Mouse (Mus musculus) bone marrow, adult 2 months (tissue): ENCODE measurements around the gene Scaf4. TPM values are rescaled to one million over a fixed set of nuclear protein-coding genes. Genes with fewer than 3 reads are reported as not detected.
A peak's percentile ranks its signal among the peaks of the same experiment; 100 is the strongest.

ENCODE experiments used
- H3K27ac ChIP-seq: fragments of 200-500 bp; 2 replicates; pipeline ENCODE4 v1.5.1; 2012; ENCODE audit warnings: low read depth, mild to moderate bottlenecking, control low read depth, inconsistent platforms, low read length; ENCODE audit not compliant: control insufficient read depth, poor library complexity, insufficient read depth
- H3K4me1 ChIP-seq: fragments of 200-500 bp; 2 replicates; pipeline ENCODE4 v1.6.1; 2011; ENCODE audit warnings: low read length; ENCODE audit not compliant: control insufficient read depth, insufficient read depth
- H3K4me3 ChIP-seq: fragments of 200-500 bp; replicated peaks from 2 replicates; pipeline ENCODE3; 2011; ENCODE audit warnings: mild to moderate bottlenecking, low read depth, low read length, control low read depth; ENCODE audit not compliant: control insufficient read depth
- CTCF ChIP-seq: fragments of 200-500 bp; IDR thresholded peaks from 2 replicates; pipeline ENCODE4 v1.5.1; 2011; ENCODE audit warnings: low read length, control low read depth; ENCODE audit not compliant: control insufficient read depth, insufficient read depth
- POLR2A ChIP-seq: fragments of 200-500 bp; IDR thresholded peaks from 2 replicates; pipeline ENCODE4 v1.6.1; 2011; ENCODE audit warnings: low read depth, mild to moderate bottlenecking, control low read depth, low read length, borderline replicate concordance; ENCODE audit not compliant: control insufficient read depth
- WGBS: fragments of 180-500 bp; shearing (Covaris S2); methylation state at CpG from one replicate; pipeline ENCODE4 v1.1.7; 2018; 5-methylcytosine and 5-hydroxymethylcytosine counted together
- polyA plus RNA-seq: library from polyadenylated mRNA; stranded (reverse); fragments of >200 nt; gene quantifications from 2 replicates; pipeline ENCODE4 v1.2.4, GENCODE M21; 2011; ENCODE audit warnings: low replicate concordance; ENCODE audit not compliant: missing spikeins, insufficient read depth, insufficient read length

Scaf4 gene
- 27.2 and 30.0 TPM in 2 replicates for polyA plus RNA-seq

GRCm38 (mm10) chr16:90283905-90284891 is at the start of gene Scaf4:
Gene Scaf4, minus strand, starts transcription at chr16:90284503.
- Histone ChIP-seq H3K4me1 (peaks cover 2% of the 10 kb centered on the region), H3K27ac (peak within 1 kb of the TSS; percentile 97), H3K4me3 (peak within 1 kb of the TSS; percentile 58)
- TF ChIP-seq CTCF, result no peak
- peak; percentile 77; the same call in 1 of the 2 replicates for TF ChIP-seq POLR2A
- WGBS, result under 1% methylated on average over 111 of the region's 123 CpGs

DNA sequence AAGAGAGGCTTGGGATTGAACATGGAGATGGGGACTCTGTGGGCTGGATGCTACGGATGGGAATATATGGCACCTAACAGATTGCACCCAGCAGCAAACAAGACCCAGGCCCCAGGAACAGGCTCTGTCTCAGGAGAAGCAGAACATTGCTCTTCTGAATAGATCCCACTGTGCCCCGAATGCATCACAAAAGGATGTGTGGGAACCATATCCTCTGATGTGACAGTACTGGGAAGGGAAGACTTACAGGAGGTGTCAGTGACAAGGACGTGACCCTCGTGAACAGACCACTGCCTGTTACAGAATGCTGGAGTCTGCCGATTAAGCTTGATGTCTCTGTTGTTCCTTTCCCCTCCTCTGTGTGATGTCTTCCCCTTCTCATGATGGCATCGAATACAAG is 48.2 kb upstream of the Scaf4 start:
- TF ChIP-seq POLR2A, result no peak
- TF ChIP-seq CTCF, result no peak
- 82% methylated on average over 6 of the region's 6 CpGs for WGBS
- no peak overlapping the region for H3K27ac ChIP-seq
- H3K4me3 ChIP-seq, result no peak overlapping the region
- H3K4me1 ChIP-seq, result no peaks in the 10 kb centered on the region; the same call in 1 of the 2 replicates

GRCm38 (mm10) chr16:90330979-90331378 is 46.7 kb upstream of the Scaf4 start:
- Histone ChIP-seq H3K4me1 (no peaks in the 10 kb centered on the region; the same call in 1 of the 2 replicates), H3K27ac (no peak overlapping the region), H3K4me3 (no peak overlapping the region)
- WGBS, result 79% methylated on average over 6 of the region's 6 CpGs
- TF ChIP-seq CTCF (no peak), POLR2A (no peak)

- WGBS, result 73% methylated on average over 8 of the region's 8 CpGs
- Histone ChIP-seq H3K27ac (no peak overlapping the region), H3K4me1 (no peaks in the 10 kb centered on the region; the same call in 1 of the 2 replicates), H3K4me3 (no peak overlapping the region)
- no peak for TF ChIP-seq CTCF
- TF ChIP-seq POLR2A, result no peak
These were observed 45.2 kb upstream of the Scaf4 start for GRCm38 (mm10) chr16:90329511-90329910.

DNA sequence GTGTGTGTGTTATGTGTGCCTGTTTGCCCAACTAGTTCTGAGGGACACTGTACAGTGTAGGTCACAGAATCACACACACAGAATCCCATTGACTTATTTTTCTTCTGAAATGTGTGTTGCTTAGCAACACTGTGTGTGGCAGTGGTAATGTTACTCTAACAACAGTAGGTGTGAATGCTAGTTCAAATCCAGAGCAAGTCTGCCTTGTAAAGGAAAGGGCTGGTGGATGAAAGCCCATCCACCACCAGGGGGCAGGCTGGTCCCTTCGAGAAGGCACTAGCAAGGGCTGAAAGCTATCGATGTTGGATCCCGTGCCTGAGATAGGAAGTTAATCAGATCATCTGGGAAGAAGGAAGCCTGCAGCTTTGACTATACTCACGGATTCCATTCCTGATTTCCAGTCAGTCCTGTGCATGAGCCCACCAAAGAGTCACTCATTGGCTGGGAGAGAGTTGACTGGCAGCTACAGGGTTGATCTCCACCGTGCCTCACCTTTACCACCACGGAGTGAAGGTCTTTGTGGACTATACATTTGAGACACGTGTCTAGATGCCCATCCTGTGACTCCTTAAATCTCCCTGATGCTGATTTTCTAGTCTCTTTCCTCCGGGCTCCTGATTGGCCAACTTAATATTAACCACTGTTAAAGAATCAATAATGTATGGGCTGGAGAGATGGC is 38.7 kb upstream of the Scaf4 start:
- Histone ChIP-seq H3K4me1 (no peaks in the 10 kb centered on the region), H3K27ac (no peak overlapping the region), H3K4me3 (no peak overlapping the region)
- WGBS, result 23% methylated on average over 8 of the region's 8 CpGs
- peak; percentile 89 for TF ChIP-seq CTCF
- no peak for TF ChIP-seq POLR2A

DNA sequence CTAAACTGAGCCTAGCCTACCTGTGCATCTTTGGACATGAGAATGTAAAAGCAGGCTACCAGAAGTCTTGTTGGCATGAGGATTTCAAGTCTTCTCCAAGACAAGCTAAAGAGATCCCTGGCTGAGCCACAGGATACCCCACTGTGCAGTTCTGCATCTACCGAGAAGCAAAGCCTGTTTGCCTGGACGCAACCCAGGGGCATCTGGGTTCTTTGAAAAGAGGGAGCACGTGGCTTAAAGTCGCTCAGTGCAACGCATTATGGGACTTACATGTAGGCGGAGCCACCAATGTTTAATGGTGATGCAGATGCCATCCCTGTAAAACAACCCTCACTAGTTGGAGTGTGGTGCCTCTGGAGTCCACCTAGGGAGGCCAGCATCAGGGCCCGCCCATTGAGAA is 35.0 kb upstream of the Scaf4 start:
- 75% methylated on average over 7 of the region's 7 CpGs for WGBS
- Histone ChIP-seq H3K27ac (no peak overlapping the region), H3K4me1 (no peaks in the 10 kb centered on the region; the same call in 1 of the 2 replicates), H3K4me3 (no peak overlapping the region)
- TF ChIP-seq CTCF, result no peak
- TF ChIP-seq POLR2A, result no peak

GRCm38 (mm10) chr16:90318372-90318926 is 34.1 kb upstream of the Scaf4 start:
- no peaks in the 10 kb centered on the region; the same call in 1 of the 2 replicates for H3K4me1 ChIP-seq
- WGBS, result 67% methylated on average over 12 of the region's 12 CpGs
- no peak overlapping the region for H3K4me3 ChIP-seq
- TF ChIP-seq CTCF (no peak), POLR2A (no peak)
- no peak overlapping the region for H3K27ac ChIP-seq
